Mouse (Mus musculus): ENCODE measurements at regions not wholly inside any gene's neighbourhood (a gene's known extent, or its start where the extent isn't known, plus 50 kb on each side); places are given as distances from the start of the nearest gene placed in this dataset.
A peak's percentile ranks its signal among the peaks of the same experiment; 100 is the strongest.
"Not testable (repeated sequence)": the region's sequence is repeated elsewhere in the genome, so short reads cannot be mapped to it uniquely, and the experiment has no call there.

- no peak for DNase-seq (ENCODE audit: extremely low spot score in 1 of 2, low spot score in 1 of 2)
These were observed 179.8 kb downstream of the Gxylt1 start for GRCm38 (mm10) chr15:93095224-93095623.

GRCm38 (mm10) chr15:93094202-93095135, 180.5 kb downstream of the Gxylt1 start:
- no peak for DNase-seq (ENCODE audit: extremely low spot score in 1 of 2, low spot score in 1 of 2)

DNA sequence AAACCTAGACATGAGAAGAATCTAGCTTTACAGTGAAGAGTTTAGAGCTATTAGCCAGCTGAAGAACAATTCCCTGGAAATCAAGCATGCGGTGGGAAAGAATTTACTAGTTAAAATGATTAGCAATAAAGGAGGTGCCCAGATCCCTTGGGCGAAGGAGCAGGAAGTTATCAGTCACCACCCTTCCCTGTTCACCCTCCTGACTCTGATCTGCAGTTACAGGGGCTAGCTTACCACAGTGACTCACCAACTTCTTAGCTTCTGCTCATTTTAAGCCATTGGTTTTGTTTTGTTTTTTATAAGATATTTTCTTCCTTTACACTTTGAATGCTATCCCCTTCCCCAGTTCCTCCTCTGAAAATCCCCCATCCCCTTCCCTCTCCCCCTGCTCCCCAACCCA, 183.6 kb downstream of the Gxylt1 start:
- no peak for DNase-seq (ENCODE audit: extremely low spot score in 1 of 2, low spot score in 1 of 2)

DNA sequence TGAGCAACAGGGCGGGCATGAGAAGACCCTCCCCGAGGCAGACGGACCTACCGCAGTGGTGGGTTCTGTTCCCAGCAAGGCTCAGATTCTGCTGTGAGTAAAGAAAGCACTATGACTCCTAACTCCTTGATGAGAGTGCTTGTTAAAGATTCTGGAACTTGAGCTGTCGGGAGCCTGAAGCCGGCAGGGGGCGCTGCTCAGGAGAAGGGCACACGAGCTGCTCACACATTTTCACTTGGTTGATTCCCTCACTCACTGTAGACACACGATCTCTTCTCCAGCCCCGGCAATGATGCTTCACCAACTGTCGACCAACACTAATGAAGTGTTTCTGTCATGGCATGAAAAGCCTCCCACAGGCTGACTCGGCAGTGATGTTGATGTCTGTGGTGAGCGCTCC, 185.6 kb downstream of the Gxylt1 start:
- peak; percentile 59 to 81 for DNase-seq (ENCODE audit: extremely low spot score in 1 of 2, low spot score in 1 of 2)

DNA sequence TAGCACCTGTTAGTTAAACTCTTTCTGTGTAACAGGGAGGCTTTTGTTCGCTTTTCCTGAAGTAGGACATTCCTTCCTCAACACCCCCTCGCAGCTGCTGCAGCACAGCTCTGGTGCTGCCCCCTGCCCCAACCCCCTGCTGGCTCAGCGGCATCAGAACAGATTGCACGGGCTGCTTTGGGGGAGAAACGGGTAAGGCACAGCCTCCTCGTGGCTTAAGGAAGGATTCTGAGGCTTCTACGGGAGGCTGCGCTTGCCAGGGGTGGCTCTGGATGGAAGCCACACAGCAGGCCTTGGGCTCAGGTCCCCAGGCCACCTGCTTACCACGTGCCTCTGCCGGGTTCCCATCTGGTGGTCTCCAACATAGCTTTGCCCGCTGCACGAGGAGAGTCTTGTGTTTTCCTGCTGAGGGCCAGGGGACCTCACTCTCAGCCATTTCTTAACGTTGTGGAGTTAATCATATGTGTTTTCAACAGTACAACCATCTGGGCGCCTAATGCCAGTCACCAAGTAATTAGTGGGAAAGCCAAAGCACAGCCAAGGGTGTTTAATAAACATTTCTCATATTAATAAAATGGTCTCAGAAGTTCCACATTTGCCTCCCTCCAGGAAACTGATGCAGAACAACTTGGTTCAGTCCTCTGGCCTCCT, 189.9 kb downstream of the Gxylt1 start:
- DNase-seq (ENCODE audit: extremely low spot score in 1 of 2, low spot score in 1 of 2) = peak; percentile 5 to 13

GRCm38 (mm10) chr15:93074070-93074469, 200.9 kb downstream of the Gxylt1 start:
- peak in 1 of 2 experiments; percentile 8 for DNase-seq (ENCODE audit: extremely low spot score in 1 of 2, low spot score in 1 of 2)

- DNase-seq (ENCODE audit: extremely low spot score in 1 of 2, low spot score in 1 of 2) = no peak
These were observed 212.5 kb downstream of the Gxylt1 start for GRCm38 (mm10) chr15:93062213-93063131.

- DNase-seq (ENCODE audit: extremely low spot score in 1 of 2, low spot score in 1 of 2) = no peak
These were observed 221.5 kb downstream of the Gxylt1 start for GRCm38 (mm10) chr15:93053471-93053870.

- DNase-seq (ENCODE audit: extremely low spot score in 1 of 2, low spot score in 1 of 2) = no peak
These were observed 247.8 kb downstream of the Gxylt1 start for GRCm38 (mm10) chr15:93027185-93027584.

DNA sequence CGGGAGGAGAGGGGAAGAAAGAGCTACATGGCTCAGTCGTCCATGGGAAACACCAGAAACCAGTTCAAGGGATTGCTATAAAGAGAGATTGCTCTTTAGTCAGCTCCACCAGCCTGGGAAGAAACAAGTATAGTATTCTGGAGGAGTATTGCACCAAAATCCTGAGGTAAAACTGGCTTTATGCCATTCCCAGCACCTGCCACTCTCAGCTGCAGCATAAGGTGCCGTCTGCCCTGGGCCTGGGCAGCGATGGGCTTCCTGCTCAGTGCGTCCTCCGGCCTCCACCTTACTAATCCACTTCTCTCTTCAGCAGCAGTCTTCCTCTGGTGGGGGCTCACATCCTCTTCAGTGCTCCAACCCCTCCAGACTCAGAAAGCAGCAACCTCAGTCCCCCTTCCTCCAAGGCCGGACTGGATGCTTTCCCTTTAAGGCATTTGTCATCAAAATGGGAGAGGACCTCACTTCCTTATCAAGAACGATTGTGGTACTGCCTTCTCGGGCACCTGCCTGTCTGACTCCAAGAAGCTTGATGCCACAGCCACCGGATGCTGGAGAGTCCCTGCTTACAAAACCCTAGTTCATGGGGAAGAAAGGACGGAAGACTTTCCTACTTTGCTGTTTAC, 248.4 kb downstream of the Gxylt1 start:
- no peak for DNase-seq (ENCODE audit: extremely low spot score in 1 of 2, low spot score in 1 of 2)

DNA sequence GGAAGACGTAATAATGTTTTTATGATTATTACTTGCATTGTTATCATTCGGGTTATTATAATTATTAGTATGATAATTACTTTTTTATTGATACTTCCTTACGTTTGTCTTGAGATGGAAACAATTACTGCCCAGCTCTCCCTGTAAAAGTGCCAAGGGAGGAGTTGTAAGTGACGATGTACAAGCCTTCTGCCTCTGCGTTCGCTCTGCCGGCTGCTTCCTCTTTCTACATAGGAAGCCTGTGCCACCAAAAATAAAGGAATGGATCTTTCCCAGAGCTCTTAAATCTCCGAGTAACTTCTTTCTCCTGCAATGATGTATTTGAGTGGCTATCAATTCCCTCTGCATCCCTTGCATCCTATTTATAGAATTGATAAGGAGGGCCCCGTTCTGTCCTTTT, 249.2 kb downstream of the Gxylt1 start:
- DNase-seq (ENCODE audit: extremely low spot score in 1 of 2, low spot score in 1 of 2) = no peak

DNA sequence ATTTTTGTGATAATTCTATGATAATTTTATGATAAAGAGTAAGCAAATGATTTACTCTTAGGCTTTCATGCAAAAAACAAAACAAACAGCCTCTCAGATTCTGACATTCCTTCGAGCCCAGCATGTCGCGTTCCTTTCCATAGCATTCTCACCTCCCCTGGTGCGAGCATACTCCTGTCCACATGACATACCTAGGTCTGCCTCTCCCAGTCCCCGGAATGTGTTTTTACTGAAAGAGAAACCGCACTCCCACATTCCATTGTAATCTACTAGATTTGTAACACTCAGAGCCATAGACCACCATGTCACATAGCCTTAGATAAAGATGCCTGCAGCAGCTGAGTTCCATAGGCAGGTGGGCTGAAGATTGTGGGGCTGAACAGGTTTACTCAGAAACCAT, 250.8 kb downstream of the Gxylt1 start:
- DNase-seq (ENCODE audit: extremely low spot score in 1 of 2, low spot score in 1 of 2) = no peak

DNA sequence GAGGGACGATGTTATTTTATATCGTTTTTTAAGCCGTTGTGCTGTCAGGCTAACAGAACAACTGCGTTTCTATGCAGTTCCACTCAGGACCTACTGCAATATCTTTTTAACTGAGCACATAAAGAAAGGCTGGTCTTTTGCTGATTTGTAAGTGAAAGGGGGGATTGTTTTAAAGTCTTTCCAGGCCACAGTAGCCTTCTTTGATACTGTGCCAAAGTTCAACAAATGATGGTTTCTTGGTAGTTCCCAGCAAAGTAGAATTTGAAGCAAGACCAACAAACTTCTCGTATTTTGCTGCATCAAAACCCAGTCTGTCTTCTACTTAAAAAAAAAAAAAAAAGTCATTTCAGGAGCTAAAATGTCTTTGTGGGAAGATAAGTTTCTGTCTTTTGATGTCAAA, 263.8 kb downstream of the Gxylt1 start:
- no peak for DNase-seq (ENCODE audit: extremely low spot score in 1 of 2, low spot score in 1 of 2)

DNA sequence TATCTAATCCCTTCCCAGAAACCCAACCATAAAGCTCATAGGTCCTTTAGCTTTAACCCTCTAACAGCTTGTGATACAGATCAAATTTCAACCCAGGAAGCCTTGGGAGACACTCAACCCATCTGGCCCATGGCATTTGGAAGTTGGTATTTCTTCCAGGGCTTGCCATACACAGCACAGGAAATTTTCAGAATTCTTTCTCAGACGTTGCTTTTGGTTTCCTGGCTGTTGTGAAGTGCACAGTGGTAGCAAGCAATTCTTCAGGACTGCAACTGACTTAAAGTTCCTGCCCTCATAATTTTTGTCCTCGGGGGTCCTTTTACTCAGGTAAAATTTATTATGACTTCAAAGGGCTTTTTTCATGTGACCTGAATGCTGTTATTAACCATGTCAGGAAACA, 264.4 kb downstream of the Gxylt1 start:
- DNase-seq (ENCODE audit: extremely low spot score in 1 of 2, low spot score in 1 of 2) = no peak

GRCm38 (mm10) chr15:93005751-93006231, 269.2 kb downstream of the Gxylt1 start:
- DNase-seq (ENCODE audit: extremely low spot score in 1 of 2, low spot score in 1 of 2) = no peak

DNA sequence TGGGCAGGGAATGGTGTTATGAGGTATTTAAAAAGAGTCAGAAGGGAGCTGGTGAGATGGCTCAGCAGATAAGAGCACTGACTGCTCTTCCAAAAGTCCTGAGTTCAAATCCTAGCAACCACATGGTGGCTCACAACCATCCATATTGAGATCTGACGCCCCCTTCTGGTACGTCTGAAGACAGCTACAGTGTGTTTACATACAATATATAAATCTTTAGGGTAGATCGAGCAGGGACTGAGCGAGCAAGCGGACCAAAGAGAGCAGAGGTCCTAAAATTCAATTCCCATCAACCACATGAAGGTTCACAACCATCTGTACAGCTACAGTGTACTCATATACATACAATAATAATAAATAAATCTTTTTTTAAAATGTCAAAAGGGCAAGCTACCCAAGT, 269.8 kb downstream of the Gxylt1 start:
- not testable (repeated sequence) for DNase-seq (ENCODE audit: extremely low spot score in 1 of 2, low spot score in 1 of 2)

DNA sequence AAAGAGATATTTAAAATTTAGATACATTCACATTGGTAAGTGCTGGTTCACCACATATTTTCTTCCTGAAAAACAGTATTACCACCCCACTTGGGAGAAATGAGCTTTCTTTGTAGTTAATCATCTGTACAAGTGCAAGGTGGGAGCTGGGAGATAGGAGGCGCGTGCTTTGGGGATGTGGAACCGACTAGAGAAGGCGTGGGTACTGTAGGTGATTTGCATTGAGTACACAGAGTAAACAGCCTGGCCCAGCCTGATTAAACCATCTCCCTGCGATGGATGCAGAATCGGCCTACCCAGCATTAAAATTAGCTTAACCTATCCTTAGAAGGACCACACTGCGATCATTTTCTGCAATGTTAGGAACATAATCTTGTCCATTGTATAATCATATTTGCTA, 270.4 kb downstream of the Gxylt1 start:
- no peak for DNase-seq (ENCODE audit: extremely low spot score in 1 of 2, low spot score in 1 of 2)

- DNase-seq (ENCODE audit: extremely low spot score in 1 of 2, low spot score in 1 of 2) = no peak
These were observed 271.7 kb downstream of the Gxylt1 start for GRCm38 (mm10) chr15:93003233-93003632.

- peak in 1 of 2 experiments; percentile 24 for DNase-seq (ENCODE audit: extremely low spot score in 1 of 2, low spot score in 1 of 2)
These were observed 272.7 kb downstream of the Gxylt1 start for GRCm38 (mm10) chr15:93002002-93002904.
